Mouse (Mus musculus): ENCODE results near the gene Anks1b.

DNA sequence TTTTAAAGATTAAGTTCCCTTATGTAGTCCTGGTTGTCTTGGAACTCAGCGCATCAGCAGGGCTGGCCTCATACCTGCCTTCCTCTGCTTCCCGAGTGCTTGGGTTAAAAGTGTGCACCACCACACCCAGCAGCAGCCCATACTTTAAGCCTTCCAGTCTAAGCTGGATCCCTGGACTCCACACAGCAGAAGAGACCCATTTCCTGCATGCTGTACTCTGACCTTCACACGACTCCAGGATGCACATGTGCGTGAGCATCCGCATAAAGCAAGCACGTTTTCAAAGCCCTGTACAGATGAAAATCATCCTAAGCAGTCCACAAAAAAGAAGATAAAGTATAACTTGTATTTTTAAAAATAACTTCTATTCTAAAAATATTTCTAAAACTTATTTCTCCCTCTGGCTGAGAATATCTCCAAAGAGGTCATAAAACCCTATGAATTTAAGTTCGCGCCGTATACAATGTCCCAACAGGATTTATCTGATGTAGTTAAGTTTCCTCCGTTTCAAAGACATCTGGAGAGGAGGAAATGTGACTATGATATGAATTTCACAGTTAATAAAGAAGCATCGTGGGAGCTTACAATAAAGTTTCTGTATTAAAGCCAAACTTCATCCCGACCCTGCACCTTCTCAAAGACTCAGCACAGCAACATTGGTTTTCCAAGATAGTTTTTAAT lies 1132.7 kb downstream of the Anks1b start:
- no peak for TF ChIP-seq POLR2A (IDR thresholded peaks at IDR 0.05; ENCODE audit: control insufficient read depth, low read depth, low read length)
- TF ChIP-seq CTCF (IDR thresholded peaks at IDR 0.05; ENCODE audit: control insufficient read depth, insufficient read depth, insufficient replicate concordance, low read depth, low read length): no peak

Measured in testis, adult 2 months (tissue).